Mouse (Mus musculus) testis, adult 2 months (tissue): Measurements from ENCODE around the gene Cfap43. TPM values are rescaled to one million over a fixed set of nuclear protein-coding genes. Genes with fewer than 3 reads are reported as not detected.

ENCODE experiments used
- H3K27ac ChIP-seq: fragments of 200-500 bp; 2 replicates; pipeline ENCODE4 v1.5.1; 2012; ENCODE audit warnings: low read depth, low read length; ENCODE audit not compliant: control insufficient read depth, insufficient read depth
- H3K27me3 ChIP-seq: fragments of 200-500 bp; 2 replicates; pipeline ENCODE4 v1.6.1; 2012; ENCODE audit warnings: mild to moderate bottlenecking, low read length, moderate library complexity; ENCODE audit not compliant: control insufficient read depth, insufficient read depth
- H3K36me3 ChIP-seq: fragments of 200-500 bp; 2 replicates; pipeline ENCODE4 v1.6.1; 2012; ENCODE audit warnings: mild to moderate bottlenecking, low read length; ENCODE audit not compliant: control insufficient read depth, insufficient read depth
- H3K4me1 ChIP-seq: fragments of 200-500 bp; 2 replicates; pipeline ENCODE4 v1.6.1; 2012; ENCODE audit warnings: low read length; ENCODE audit not compliant: control insufficient read depth, insufficient read depth
- H3K4me3 ChIP-seq: fragments of 200-500 bp; 2 replicates; pipeline ENCODE4 v1.5.1; 2012; ENCODE audit warnings: low read depth, mild to moderate bottlenecking, low read length, moderate library complexity, mixed read lengths; ENCODE audit not compliant: control insufficient read depth
- CTCF ChIP-seq: fragments of 200-500 bp; IDR thresholded peaks from 2 replicates; pipeline ENCODE4 v1.5.1; 2012; ENCODE audit warnings: low read depth, mild to moderate bottlenecking, inconsistent platforms, low read length, moderate library complexity; ENCODE audit not compliant: control insufficient read depth, insufficient read depth, insufficient replicate concordance
- POLR2A ChIP-seq: fragments of 200-500 bp; IDR thresholded peaks from 2 replicates; pipeline ENCODE4 v1.6.1; 2012; ENCODE audit warnings: low read depth, mild to moderate bottlenecking, inconsistent platforms, low read length, moderate library complexity; ENCODE audit not compliant: control insufficient read depth
- polyA plus RNA-seq: library from polyadenylated mRNA; depleted of rRNA; stranded (reverse); fragments of >200 nt; gene quantifications from 2 replicates; pipeline ENCODE4 v1.2.3, GENCODE M21; 2012

Gene Cfap43
- polyA plus RNA-seq, 1 experiment = 95.2 TPM

GRCm38 (mm10) chr19:47719147-47719546 lies 199.9 kb downstream of the Cfap43 start:
- H3K27me3 ChIP-seq = no peaks in the 10 kb centered on the region

DNA sequence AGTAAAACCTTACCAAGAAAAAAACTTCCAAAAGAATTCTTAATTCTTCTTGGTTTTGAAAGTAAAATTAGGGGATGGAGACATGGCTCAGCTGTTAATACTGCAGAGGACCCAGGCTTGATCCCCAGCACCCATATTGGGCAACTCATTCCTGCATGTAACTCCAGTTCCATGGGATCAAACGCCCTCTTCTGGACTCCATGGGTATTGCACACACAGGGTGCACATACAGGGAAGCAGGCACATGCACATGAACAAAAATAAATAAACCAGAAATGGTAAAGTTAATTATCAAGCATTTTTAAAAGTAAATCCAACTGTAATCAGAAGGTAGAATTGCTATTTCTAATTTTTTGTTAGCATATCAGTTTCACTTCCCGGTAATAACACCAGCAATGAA lies 202.9 kb downstream of the Cfap43 start:
- no peaks in the 10 kb centered on the region for H3K4me1 ChIP-seq
- no peak overlapping the region for H3K4me3 ChIP-seq
- H3K27ac ChIP-seq = no peak overlapping the region
- TF ChIP-seq CTCF (peak; percentile 41; the same call in 1 of the 2 replicates), POLR2A (no peak)
- no peaks in the 10 kb centered on the region for H3K27me3 ChIP-seq
- no peaks in the 10 kb centered on the region for H3K36me3 ChIP-seq

More at GRCm38 (mm10) chr19:47719147-47719546, 199.9 kb downstream of the Cfap43 start:
- TF ChIP-seq POLR2A (no peak), CTCF (no peak)
- Histone ChIP-seq H3K4me3 (no peak overlapping the region), H3K4me1 (no peaks in the 10 kb centered on the region; the same call in 1 of the 2 replicates), H3K27ac (no peak overlapping the region), H3K36me3 (no peaks in the 10 kb centered on the region)

GRCm38 (mm10) chr19:47713457-47713856 lies 205.6 kb downstream of the Cfap43 start:
- H3K27me3 ChIP-seq = no peaks in the 10 kb centered on the region
- no peak overlapping the region for H3K27ac ChIP-seq
- no peaks in the 10 kb centered on the region for H3K36me3 ChIP-seq
- TF ChIP-seq POLR2A (no peak), CTCF (no peak)
- H3K4me1 ChIP-seq = no peaks in the 10 kb centered on the region
- H3K4me3 ChIP-seq = no peak overlapping the region

- H3K4me3 ChIP-seq = no peak overlapping the region
- TF ChIP-seq CTCF (no peak), POLR2A (no peak)
- peaks cover 2% of the 10 kb centered on the region; the same call in 1 of the 2 replicates for H3K4me1 ChIP-seq
- no peaks in the 10 kb centered on the region for H3K36me3 ChIP-seq
- no peak overlapping the region for H3K27ac ChIP-seq
- H3K27me3 ChIP-seq = no peaks in the 10 kb centered on the region
These were observed 208.7 kb downstream of the Cfap43 start for GRCm38 (mm10) chr19:47710376-47710775.

DNA sequence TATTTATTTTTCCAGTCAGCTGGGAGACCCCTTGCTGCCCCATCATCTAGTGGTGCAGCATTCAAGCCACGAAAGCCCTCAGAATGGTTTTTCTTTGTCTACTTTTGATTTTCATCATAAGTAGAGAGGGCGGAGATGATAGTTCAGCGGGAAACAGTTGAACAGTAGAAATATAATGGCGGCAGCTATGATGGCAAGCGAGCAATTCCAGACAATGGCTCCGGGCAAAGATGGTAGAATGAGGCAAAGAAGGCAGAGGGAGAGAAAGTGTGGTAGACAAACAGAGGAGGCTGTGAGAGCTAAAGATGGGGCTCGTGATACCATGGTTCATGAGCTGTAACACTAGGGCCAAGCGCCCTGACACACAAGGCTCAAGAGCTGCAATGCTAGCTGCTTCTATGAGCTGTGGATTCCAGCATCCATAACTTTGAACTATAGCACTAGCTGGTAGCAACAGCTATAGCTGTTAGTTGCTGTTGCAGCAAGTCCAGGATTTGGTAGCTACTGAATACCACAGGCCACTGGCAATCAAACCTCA lies 213.2 kb downstream of the Cfap43 start:
- no peaks in the 10 kb centered on the region for H3K36me3 ChIP-seq
- no peak overlapping the region for H3K4me3 ChIP-seq
- peaks cover 3% of the 10 kb centered on the region; the same call in 1 of the 2 replicates for H3K4me1 ChIP-seq
- no peaks in the 10 kb centered on the region for H3K27me3 ChIP-seq
- no peak overlapping the region for H3K27ac ChIP-seq
- TF ChIP-seq POLR2A (no peak), CTCF (no peak)

GRCm38 (mm10) chr19:47705080-47705771 lies 213.9 kb downstream of the Cfap43 start:
- H3K36me3 ChIP-seq = no peaks in the 10 kb centered on the region
- H3K4me3 ChIP-seq = no peak overlapping the region
- H3K27ac ChIP-seq = no peak overlapping the region
- no peaks in the 10 kb centered on the region for H3K27me3 ChIP-seq
- TF ChIP-seq POLR2A (no peak), CTCF (no peak)
- H3K4me1 ChIP-seq = peaks cover 3% of the 10 kb centered on the region; the same call in 1 of the 2 replicates

DNA sequence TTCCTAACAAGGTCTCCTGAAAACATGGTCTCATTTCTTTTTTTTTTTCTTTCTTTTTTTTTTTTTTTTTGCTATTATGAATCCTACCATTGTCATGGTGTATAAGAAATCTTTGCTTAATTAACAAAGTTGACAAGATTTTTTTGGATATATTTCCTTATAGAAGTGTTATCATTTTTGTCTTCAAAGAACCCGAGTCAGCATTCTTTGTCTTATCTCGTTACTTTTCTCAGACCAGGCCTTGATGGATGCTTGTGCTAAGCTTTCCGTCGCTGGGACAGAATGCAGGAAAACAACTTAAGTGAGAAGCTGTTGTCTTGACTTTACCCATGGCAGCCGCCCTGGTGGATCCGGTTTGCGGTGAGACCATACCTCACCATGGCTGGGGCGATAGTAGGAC lies 218.6 kb downstream of the Cfap43 start:
- Histone ChIP-seq H3K27me3 (no peaks in the 10 kb centered on the region), H3K4me1 (peaks cover 6% of the 10 kb centered on the region), H3K4me3 (no peak overlapping the region), H3K27ac (no peak overlapping the region), H3K36me3 (no peaks in the 10 kb centered on the region)
- TF ChIP-seq POLR2A (no peak), CTCF (no peak)
